Mouse (Mus musculus) CH12.LX (cell line): ENCODE data around the gene Fasl. TPM values are rescaled to one million over a fixed set of nuclear protein-coding genes. Genes with fewer than 3 reads are reported as not detected.

Source experiments
- DNase-seq: peaks from one replicate; pipeline ENCODE4 v3.0.0-alpha.2; 2013; ENCODE audit errors: extremely low read depth
- H3K27ac ChIP-seq: 2 replicates; pipeline ENCODE4 v1.5.1; 2012; ENCODE audit warnings: low read depth, mild to moderate bottlenecking, control low read depth, moderate library complexity; ENCODE audit not compliant: insufficient read depth
- H3K27me3 ChIP-seq: replicated peaks from 2 replicates; pipeline ENCODE3; 2012; ENCODE audit warnings: inconsistent platforms
- H3K36me3 ChIP-seq, 2 experiments: replicated peaks in 1 of 2; 2 replicates each; pipeline versions ENCODE3 to v1.6.1; 2012; ENCODE audit warnings: inconsistent platforms in 1 of 2, low read length in 1 of 2, mild to moderate bottlenecking in 1 of 2, mixed read lengths in 1 of 2, moderate library complexity in 1 of 2; ENCODE audit not compliant: control insufficient read depth in 1 of 2, insufficient read depth in 1 of 2
- H3K4me1 ChIP-seq, 2 experiments: 2 replicates each; pipeline ENCODE4 v1.6.1; 2012; ENCODE audit warnings: inconsistent platforms in 1 of 2, moderate library complexity in 1 of 2; ENCODE audit not compliant: insufficient read depth in 2 of 2, control insufficient read depth in 1 of 2
- H3K4me2 ChIP-seq: 2 replicates; pipeline ENCODE4 v1.6.1; 2012; ENCODE audit warnings: low read depth, mild to moderate bottlenecking, control low read depth; ENCODE audit not compliant: poor library complexity, insufficient read depth, severe bottlenecking
- H3K4me3 ChIP-seq, 3 experiments: fragments of 150-350 bp in 1 of 3; sonication (generic) in 1 of 3; replicated peaks in 1 of 3; 2 replicates each; pipeline versions ENCODE3 to v1.5.1; 2011 to 2012; ENCODE audit warnings: low read depth in 2 of 3, low read length in 2 of 3, mild to moderate bottlenecking in 2 of 3, moderate library complexity in 2 of 3, control low read depth in 1 of 3, improper control_type of control experiment in 1 of 3, inconsistent platforms in 1 of 3, mixed read lengths in 1 of 3; ENCODE audit not compliant: poor library complexity in 1 of 3
- H3K79me2 ChIP-seq: replicated peaks from 2 replicates; pipeline ENCODE4 v1.6.1; 2012; ENCODE audit warnings: mild to moderate bottlenecking, moderate library complexity; ENCODE audit not compliant: control insufficient read depth, poor library complexity, insufficient read depth, severe bottlenecking; ENCODE audit errors: extremely low read depth
- H3K9ac ChIP-seq: 2 replicates; pipeline ENCODE4 v1.6.1; 2012; ENCODE audit warnings: low read depth, mild to moderate bottlenecking, control low read depth, moderate library complexity; ENCODE audit not compliant: insufficient read depth
- H3K9me3 ChIP-seq: replicated peaks from 2 replicates; pipeline ENCODE3; 2012; ENCODE audit warnings: low read length, inconsistent platforms, mixed read lengths
- BHLHE40 ChIP-seq: IDR thresholded peaks from 2 replicates; pipeline ENCODE4 v1.6.1; 2011; ENCODE audit warnings: mild to moderate bottlenecking, low read depth, low read length, improper control_type of control experiment
- CHD1 ChIP-seq: IDR thresholded peaks from 2 replicates; pipeline ENCODE4 v1.6.1; 2012; ENCODE audit warnings: low read depth, low read length, improper control_type of control experiment, inconsistent platforms
- CHD2 ChIP-seq: IDR thresholded peaks from 2 replicates; pipeline ENCODE4 v1.6.1; 2011; ENCODE audit warnings: low read length, improper control_type of control experiment
- CTCF ChIP-seq, 2 experiments: IDR thresholded peaks in 1 of 2; conservative IDR thresholded peaks in 1 of 2; 2 replicates each; pipeline ENCODE4 v1.5.1; 2011 to 2012; ENCODE audit warnings: low read depth in 2 of 2, low read length in 2 of 2, improper control_type of control experiment in 1 of 2, inconsistent platforms in 1 of 2, mild to moderate bottlenecking in 1 of 2, moderate library complexity in 1 of 2
- ELF1 ChIP-seq: IDR thresholded peaks from 2 replicates; pipeline ENCODE4 v1.6.1; 2014; ENCODE audit warnings: low read depth, mild to moderate bottlenecking, inconsistent platforms, low read length, improper control_type of control experiment
- EP300 ChIP-seq: IDR thresholded peaks from 2 replicates; pipeline ENCODE4 v1.6.1; 2011; ENCODE audit warnings: low read length, improper control_type of control experiment
- ETS1 ChIP-seq: conservative IDR thresholded peaks from 2 replicates; pipeline ENCODE4 v1.6.1; 2012; ENCODE audit warnings: low read depth, mild to moderate bottlenecking, inconsistent platforms, low read length, improper control_type of control experiment, moderate library complexity
- GABPA ChIP-seq: IDR thresholded peaks from 2 replicates; pipeline ENCODE4 v1.6.1; 2012; ENCODE audit warnings: low read depth, low read length, improper control_type of control experiment, inconsistent platforms; ENCODE audit not compliant: insufficient replicate concordance
- HCFC1 ChIP-seq: IDR thresholded peaks from 2 replicates; pipeline ENCODE4 v1.6.1; 2012; ENCODE audit warnings: low read depth, mild to moderate bottlenecking, inconsistent platforms, low read length, improper control_type of control experiment
- JUN ChIP-seq: IDR thresholded peaks from 2 replicates; pipeline ENCODE4 v1.6.1; 2011; ENCODE audit warnings: low read depth, mild to moderate bottlenecking, low read length, improper control_type of control experiment, moderate library complexity; ENCODE audit not compliant: insufficient read depth
- JUND ChIP-seq: conservative IDR thresholded peaks from 2 replicates; pipeline ENCODE4 v1.6.1; 2011; ENCODE audit warnings: low read depth, low read length, improper control_type of control experiment
- KAT2A ChIP-seq: IDR thresholded peaks from 2 replicates; pipeline ENCODE4 v1.6.1; 2012; ENCODE audit warnings: low read length, improper control_type of control experiment, inconsistent platforms; ENCODE audit not compliant: insufficient replicate concordance
- MAFK ChIP-seq: IDR thresholded peaks from 2 replicates; pipeline ENCODE4 v1.6.1; 2011; ENCODE audit warnings: low read length, improper control_type of control experiment; ENCODE audit not compliant: insufficient replicate concordance
- MAX ChIP-seq: IDR thresholded peaks from 2 replicates; pipeline ENCODE4 v1.6.1; 2011; ENCODE audit warnings: low read length, improper control_type of control experiment
- MAZ ChIP-seq: IDR thresholded peaks from 2 replicates; pipeline ENCODE4 v1.6.1; 2012; ENCODE audit warnings: low read depth, mild to moderate bottlenecking, inconsistent platforms, low read length, improper control_type of control experiment, moderate library complexity
- MEF2A ChIP-seq: IDR thresholded peaks from 2 replicates; pipeline ENCODE4 v1.6.1; 2014; ENCODE audit warnings: low read depth, mild to moderate bottlenecking, inconsistent platforms, low read length, improper control_type of control experiment, borderline replicate concordance
- MXI1 ChIP-seq: IDR thresholded peaks from 2 replicates; pipeline ENCODE4 v1.6.1; 2011; ENCODE audit warnings: mild to moderate bottlenecking, low read depth, low read length, improper control_type of control experiment
- MYC ChIP-seq: IDR thresholded peaks from 2 replicates; pipeline ENCODE4 v1.6.1; 2011; ENCODE audit warnings: low read depth, mild to moderate bottlenecking, improper control_type of control experiment, low read length
- NRF1 ChIP-seq: IDR thresholded peaks from 2 replicates; pipeline ENCODE4 v1.6.1; 2014; ENCODE audit warnings: low read depth, mild to moderate bottlenecking, inconsistent platforms, low read length, improper control_type of control experiment, moderate library complexity
- PAX5 ChIP-seq: IDR thresholded peaks from 2 replicates; pipeline ENCODE4 v1.6.1; 2012; ENCODE audit warnings: low read length, inconsistent platforms, mixed read lengths
- POLR2AphosphoS2 ChIP-seq: IDR thresholded peaks from 2 replicates; pipeline ENCODE4 v1.6.1; 2011; ENCODE audit warnings: low read depth, low read length, improper control_type of control experiment
- RAD21 ChIP-seq: IDR thresholded peaks from 2 replicates; pipeline ENCODE4 v1.6.1; 2011; ENCODE audit warnings: low read depth, mild to moderate bottlenecking, low read length, improper control_type of control experiment, moderate library complexity
- RCOR1 ChIP-seq: conservative IDR thresholded peaks from 2 replicates; pipeline ENCODE4 v1.6.1; 2012; ENCODE audit warnings: low read depth, mild to moderate bottlenecking, inconsistent platforms, low read length, improper control_type of control experiment
- TBP ChIP-seq: conservative IDR thresholded peaks from 2 replicates; pipeline ENCODE4 v1.6.1; 2011; ENCODE audit warnings: low read depth, low read length, improper control_type of control experiment
- UBTF ChIP-seq: IDR thresholded peaks from 2 replicates; pipeline ENCODE4 v1.6.1; 2012; ENCODE audit warnings: low read depth, mild to moderate bottlenecking, inconsistent platforms, low read length, improper control_type of control experiment, moderate library complexity
- USF1 ChIP-seq: IDR thresholded peaks from 2 replicates; pipeline ENCODE4 v1.6.1; 2014; ENCODE audit warnings: low read depth, mild to moderate bottlenecking, inconsistent platforms, low read length, improper control_type of control experiment
- ZC3H11A ChIP-seq: IDR thresholded peaks from 2 replicates; pipeline ENCODE4 v1.6.1; 2012; ENCODE audit warnings: low read depth, mild to moderate bottlenecking, inconsistent platforms, low read length, improper control_type of control experiment
- ZKSCAN1 ChIP-seq: IDR thresholded peaks from 2 replicates; pipeline ENCODE4 v1.6.1; 2012; ENCODE audit warnings: low read depth, inconsistent platforms, low read length, improper control_type of control experiment, borderline replicate concordance
- ZNF384 ChIP-seq: IDR thresholded peaks from 2 replicates; pipeline ENCODE4 v1.6.1; 2012; ENCODE audit warnings: low read depth, low read length, improper control_type of control experiment, inconsistent platforms
- dilution Hi-C: fragments of 300-500 bp; cut with MboI; formaldehyde crosslinking; loops from 2 replicates; pipeline ENCODE4 v1.14.3; 2020; ENCODE audit warnings: low sequenced_read_pairs; ENCODE audit not compliant: extremely low pct_unique_long_range_greater_than_20kb, extremely low pct_ligation_motif_present
- in situ Hi-C: fragments of 300-500 bp; cut with MboI; formaldehyde crosslinking; loops from 3 replicates; pipeline ENCODE4 v1.14.3; 2019; ENCODE audit warnings: low sequenced_read_pairs, low pct_ligation_motif_present, low pct_unique_long_range_greater_than_20kb, mixed read lengths
- polyA plus RNA-seq: library from polyadenylated mRNA; unstranded; fragments of >175 nt; gene quantifications from 2 replicates; pipeline ENCODE4 v1.2.1, GENCODE M21; 2012; ENCODE audit warnings: low read depth; ENCODE audit not compliant: insufficient read length
- total RNA-seq, 2 experiments: library from RNA; depleted of rRNA; stranded (reverse); fragments of 300-350 nt in 1 of 2; fragments of >200 nt in 1 of 2; gene quantifications; 2 replicates each; pipeline ENCODE4 v1.2.3; 2012 to 2014

The Fasl gene
- total and polyA plus RNA-seq, 3 experiments: 0.08 to 0.32 TPM; not detected in 1

DNA sequence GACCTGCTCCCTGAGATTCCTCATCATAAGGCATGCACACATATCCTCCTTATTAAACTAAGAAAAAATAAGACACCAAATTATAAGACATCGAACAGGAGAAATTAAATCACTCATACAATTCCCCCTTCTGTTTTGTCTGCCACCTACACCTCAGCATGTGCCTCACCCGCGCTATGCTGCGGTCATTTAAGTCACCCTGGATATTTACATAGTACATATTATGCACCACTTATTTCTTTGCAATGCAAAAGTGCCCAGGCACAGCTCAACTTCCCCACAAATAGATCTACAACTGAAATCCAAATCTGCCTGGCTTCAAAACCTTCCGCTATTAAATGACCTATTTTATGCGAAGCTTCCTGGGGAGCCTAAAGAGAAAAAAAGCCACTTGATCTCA is 39.6 kb downstream of the Fasl start:
- peak; percentile 55 for DNase-seq
- Histone ChIP-seq H3K36me3 (no peaks in the 10 kb centered on the region), H3K9ac (peak overlapping the region; percentile 39; the same call in 1 of the 2 replicates), H3K4me3 (peak overlapping the region in 1 of 3 experiments; percentile 14), H3K9me3 (no peaks in the 10 kb centered on the region), H3K79me2 (no peaks in the 10 kb centered on the region), H3K27ac (no peak overlapping the region), H3K27me3 (no peaks in the 10 kb centered on the region), H3K4me1 (peaks cover 4 to 36% of the 10 kb centered on the region in 2 experiments), H3K4me2 (peak overlapping the region; percentile 95)
- dilution Hi-C loops: no loop called here
- in situ Hi-C loops: loop anchor here (5.0 to 25.0 kb wide), 4 partner anchors 74 to 686 kb away; partner anchors contain the start of genes Cenpl and Dars2
- TF ChIP-seq ZC3H11A: no peak
- peak; percentile 51 for TF ChIP-seq MAX
- no peak for TF ChIP-seq ELF1
- TF ChIP-seq USF1: no peak
- no peak for TF ChIP-seq HCFC1
- TF ChIP-seq MYC: no peak
- TF ChIP-seq POLR2AphosphoS2: no peak
- no peak for TF ChIP-seq MAZ
- TF ChIP-seq GABPA: no peak
- TF ChIP-seq BHLHE40: peak; percentile 74
- no peak for TF ChIP-seq RAD21
- TF ChIP-seq ETS1: peak; percentile 51; the same call in 1 of the 2 replicates
- no peak for TF ChIP-seq ZNF384
- TF ChIP-seq EP300: no peak
- TF ChIP-seq JUN: no peak
- TF ChIP-seq TBP: 0 out of 2 replicates have a peak, but pooled peaks have one; percentile 49
- TF ChIP-seq CHD1: no peak
- TF ChIP-seq JUND: no peak
- TF ChIP-seq ZKSCAN1: no peak

DNA sequence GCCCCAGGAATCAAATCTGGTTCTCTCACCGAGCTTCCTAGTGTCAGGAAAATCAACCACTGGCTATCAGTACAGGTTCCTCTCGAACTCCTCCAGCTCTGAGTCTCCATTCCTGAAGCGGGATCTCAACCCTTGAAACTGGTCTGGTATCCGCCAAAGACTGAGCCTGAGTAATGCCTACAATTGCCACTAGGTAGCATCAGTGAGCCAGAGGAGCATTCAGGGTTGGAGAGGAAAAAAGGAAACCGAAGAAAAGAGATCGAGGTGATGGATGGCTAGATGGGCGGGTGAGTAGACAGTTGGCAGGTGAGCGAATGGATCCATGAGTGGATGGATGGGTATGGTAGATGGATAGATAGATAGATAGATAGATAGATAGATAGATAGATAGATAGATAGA is 40.2 kb downstream of the Fasl start:
- H3K36me3 ChIP-seq: no peaks in the 10 kb centered on the region
- H3K27me3 ChIP-seq: no peaks in the 10 kb centered on the region
- peaks cover 4 to 36% of the 10 kb centered on the region in 2 experiments for H3K4me1 ChIP-seq
- no peaks in the 10 kb centered on the region for H3K79me2 ChIP-seq
- in situ Hi-C loops: loop anchor here (5.0 to 25.0 kb wide), 4 partner anchors 74 to 686 kb away; partner anchors contain the start of genes Cenpl and Dars2
- peak overlapping the region; percentile 39; the same call in 1 of the 2 replicates for H3K9ac ChIP-seq
- H3K4me2 ChIP-seq: peak overlapping the region; percentile 95
- no peaks in the 10 kb centered on the region for H3K9me3 ChIP-seq
- H3K27ac ChIP-seq: no peak overlapping the region
- dilution Hi-C loops: no loop called here
- peak; percentile 91 for DNase-seq
- no peak overlapping the region for H3K4me3 ChIP-seq
- TF ChIP-seq USF1 (no peak), MEF2A (peak; percentile 54; the same call in 1 of the 2 replicates), GABPA (no peak), JUN (no peak), CHD1 (no peak), PAX5 (no peak), MAZ (no peak; the same call in 1 of the 2 replicates), MYC (peak; percentile 32; the same call in 1 of the 2 replicates), MAFK (no peak), ZKSCAN1 (no peak), UBTF (no peak), CHD2 (no peak), BHLHE40 (peak; percentile 46), POLR2AphosphoS2 (no peak), TBP (no peak), EP300 (no peak), NRF1 (no peak), MXI1 (peak; percentile 73; the same call in 1 of the 2 replicates), RCOR1 (no peak), CTCF (conservative IDR thresholded peaks at IDR 0.05 in 1 of 2, IDR thresholded peaks at IDR 0.05 in 1 of 2; ENCODE audit: low read depth in 2 of 2, low read length in 2 of 2) (peak; percentile 95 to 98), ZC3H11A (peak; percentile 96), MAX (no peak), ZNF384 (peak; percentile 80), KAT2A (0 out of 2 replicates have a peak, but pooled peaks have one; percentile 10), HCFC1 (0 out of 2 replicates have a peak, but pooled peaks have one; percentile 45)
